Mouse (Mus musculus) lung, embryonic 14.5 days (tissue): ENCODE measurements around the gene Tmem115. TPM values are rescaled to one million over a fixed set of nuclear protein-coding genes. Genes with fewer than 3 reads are reported as not detected.
"Not testable (repeated sequence)": the region's sequence is repeated elsewhere in the genome, so short reads cannot be mapped to it uniquely, and the experiment has no call there.

Source experiments
- ATAC-seq: fragments of 200-750 bp; cut with Nextera tagmentation; 2 replicates; pipeline ENCODE4 v1.8.0; 2017; ENCODE audit warnings: mild to moderate bottlenecking, moderate TSS enrichment, moderate library complexity; ENCODE audit not compliant: insufficient read depth
- DNase-seq: peaks from one replicate; pipeline ENCODE4 v3.0.0-alpha.2; 2015
- H3K27ac ChIP-seq: fragments of 300-500 bp; sonication (generic); 2 replicates; pipeline ENCODE4 v1.5.1; 2014; ENCODE audit warnings: low read depth, mild to moderate bottlenecking, moderate library complexity
- H3K27me3 ChIP-seq: fragments of 300-500 bp; sonication (generic); 2 replicates; pipeline ENCODE4 v1.6.1; 2014; ENCODE audit warnings: low read length, control low read depth; ENCODE audit not compliant: insufficient read depth
- H3K36me3 ChIP-seq: fragments of 300-500 bp; sonication (generic); 2 replicates; pipeline ENCODE4 v1.6.1; 2014; ENCODE audit warnings: control low read depth; ENCODE audit not compliant: insufficient read depth
- H3K4me1 ChIP-seq: fragments of 300-500 bp; sonication (generic); 2 replicates; pipeline ENCODE4 v1.6.1; 2014; ENCODE audit warnings: antibody characterized with exemption, control low read depth; ENCODE audit not compliant: insufficient read depth
- H3K4me2 ChIP-seq: fragments of 300-500 bp; sonication (generic); 2 replicates; pipeline ENCODE4 v1.6.1; 2014; ENCODE audit warnings: mild to moderate bottlenecking
- H3K4me3 ChIP-seq: fragments of 300-500 bp; sonication (generic); 2 replicates; pipeline ENCODE4 v1.5.1; 2014; ENCODE audit warnings: low read depth, low read length
- H3K9ac ChIP-seq: fragments of 300-500 bp; sonication (generic); 2 replicates; pipeline ENCODE4 v1.6.1; 2014
- H3K9me3 ChIP-seq: fragments of 300-500 bp; sonication (generic); 2 replicates; pipeline ENCODE4 v1.6.1; 2016; ENCODE audit warnings: low read depth, low read length, control low read depth
- CTCF ChIP-seq: IDR thresholded peaks from 2 replicates; pipeline ENCODE4 v1.5.1; 2016; ENCODE audit warnings: antibody characterized with exemption, low read depth
- WGBS: fragments of 180-500 bp; shearing (Covaris S2); extraction: QIAGEN DNeasy Blood & Tissue Kit; methylation state at CpG from one replicate; pipeline ENCODE4 v1.1.7; 2014; 5-methylcytosine and 5-hydroxymethylcytosine counted together
- polyA plus RNA-seq: library from polyadenylated mRNA; unstranded; fragments of >200 nt; fragmentation: Nextera tagmentation; extraction: Ambion mirVana; gene quantifications from 2 replicates; pipeline ENCODE4 v1.2.1, GENCODE M21; 2014

The Tmem115 gene
- polyA plus RNA-seq, 1 experiment from 2014 or later, result 45.3 TPM

- Histone ChIP-seq H3K4me2 (peak overlapping the region; percentile 65), H3K27me3 (no peaks in the 10 kb centered on the region), H3K36me3 (peaks cover 43% of the 10 kb centered on the region), H3K9me3 (no peaks in the 10 kb centered on the region), H3K4me3 (peak overlapping the region; percentile 84; the same call in 1 of the 2 replicates), H3K9ac (peak overlapping the region; percentile 89; the same call in 1 of the 2 replicates), H3K4me1 (peaks cover 29% of the 10 kb centered on the region), H3K27ac (peak overlapping the region; percentile 36; the same call in 1 of the 2 replicates)
- ATAC-seq, result no peak
- no peak for DNase-seq
- WGBS, result 84% methylated on average over 22 of the region's 22 CpGs
- no peak for TF ChIP-seq CTCF
These were observed 38.0 kb downstream of the Tmem115 start for GRCm38 (mm10) chr9:107571534-107572326.

DNA sequence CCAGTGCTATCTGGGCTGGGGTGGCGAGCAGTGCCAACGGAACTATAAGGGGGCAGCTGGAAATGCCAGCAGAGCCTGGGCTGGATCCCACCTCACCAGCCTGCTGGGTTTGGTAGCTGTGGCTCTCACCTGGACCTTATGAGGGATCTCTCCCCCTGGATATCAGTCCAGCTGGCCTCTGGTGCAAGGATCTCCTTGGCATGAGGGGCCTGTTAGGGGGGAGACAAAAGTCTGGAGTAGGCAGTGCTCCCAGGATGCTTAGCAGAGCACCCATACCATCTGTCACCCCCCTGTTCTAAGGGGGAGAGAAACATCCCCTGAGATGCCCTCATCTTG is 38.5 kb downstream of the Tmem115 start:
- ATAC-seq (no peak), DNase-seq (no peak)
- Histone ChIP-seq H3K9ac (no peak overlapping the region), H3K27me3 (no peaks in the 10 kb centered on the region), H3K36me3 (peaks cover 43% of the 10 kb centered on the region), H3K4me2 (no peak overlapping the region), H3K4me3 (no peak overlapping the region), H3K9me3 (no peaks in the 10 kb centered on the region), H3K4me1 (peaks cover 30% of the 10 kb centered on the region), H3K27ac (no peak overlapping the region)
- WGBS, result 95% methylated on average over 2 of the region's 2 CpGs
- TF ChIP-seq CTCF, result no peak

DNA sequence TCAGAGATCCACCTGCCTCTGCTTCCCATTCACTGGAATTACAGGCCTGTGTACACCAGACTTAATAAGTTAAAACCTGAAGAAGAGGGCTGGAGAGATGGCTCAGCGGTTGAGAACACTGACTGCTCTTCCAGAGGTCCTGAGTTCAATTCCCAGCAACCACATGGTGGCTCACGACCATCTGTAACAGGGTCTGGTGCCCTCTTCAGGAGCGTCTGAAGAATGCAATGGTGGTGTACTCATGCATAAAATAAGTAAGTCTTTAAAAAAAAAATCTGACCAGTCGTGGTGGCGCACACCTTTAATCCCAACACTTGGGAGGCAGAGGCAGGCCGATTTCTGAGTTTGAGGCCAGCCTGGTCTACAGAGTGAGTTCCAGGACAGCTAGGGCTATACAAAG is 40.0 kb downstream of the Tmem115 start:
- WGBS, result 82% methylated on average over 6 of the region's 6 CpGs
- not testable (repeated sequence) for H3K9ac ChIP-seq, H3K4me2 ChIP-seq, DNase-seq, H3K9me3 ChIP-seq, H3K27me3 ChIP-seq, H3K4me3 ChIP-seq, ATAC-seq, H3K27ac ChIP-seq
- Histone ChIP-seq H3K4me1 (peaks cover 29% of the 10 kb centered on the region), H3K36me3 (peaks cover 43% of the 10 kb centered on the region)
- TF ChIP-seq CTCF, result 0 out of 2 replicates have a peak, but pooled peaks have one; percentile 21

- TF ChIP-seq CTCF, result no peak
- H3K36me3 ChIP-seq, result peaks cover 37% of the 10 kb centered on the region
- DNase-seq, result no peak
- peak overlapping the region; percentile 72; the same call in 1 of the 2 replicates for H3K4me2 ChIP-seq
- H3K9ac ChIP-seq, result no peak overlapping the region
- ATAC-seq, result no peak
- peaks cover 19% of the 10 kb centered on the region for H3K4me1 ChIP-seq
- 64% methylated on average over 14 of the region's 14 CpGs for WGBS
- H3K27ac ChIP-seq, result peak overlapping the region; percentile 83
- no peaks in the 10 kb centered on the region for H3K9me3 ChIP-seq
- H3K4me3 ChIP-seq, result no peak overlapping the region
- no peaks in the 10 kb centered on the region for H3K27me3 ChIP-seq
These were observed 42.0 kb downstream of the Tmem115 start for GRCm38 (mm10) chr9:107575579-107576356.

GRCm38 (mm10) chr9:107576357-107577107 is 42.8 kb downstream of the Tmem115 start, which contains the start of gene Hyal1:
Gene Hyal1, plus strand, starts transcription at chr9:107576927.
- Histone ChIP-seq H3K4me3 (peak within 1 kb of the TSS; percentile 41), H3K27me3 (no peaks in the 10 kb centered on the region), H3K4me2 (peak within 1 kb of the TSS; percentile 72), H3K4me1 (peaks cover 11% of the 10 kb centered on the region), H3K9me3 (no peaks in the 10 kb centered on the region), H3K36me3 (peaks cover 29% of the 10 kb centered on the region), H3K9ac (peak within 1 kb of the TSS; percentile 56), H3K27ac (peak within 1 kb of the TSS; percentile 83)
- no peak for TF ChIP-seq CTCF
- DNase-seq, result peak; percentile 88
- peak; percentile 85 for ATAC-seq
- 13% methylated on average over 16 of the region's 16 CpGs for WGBS

DNA sequence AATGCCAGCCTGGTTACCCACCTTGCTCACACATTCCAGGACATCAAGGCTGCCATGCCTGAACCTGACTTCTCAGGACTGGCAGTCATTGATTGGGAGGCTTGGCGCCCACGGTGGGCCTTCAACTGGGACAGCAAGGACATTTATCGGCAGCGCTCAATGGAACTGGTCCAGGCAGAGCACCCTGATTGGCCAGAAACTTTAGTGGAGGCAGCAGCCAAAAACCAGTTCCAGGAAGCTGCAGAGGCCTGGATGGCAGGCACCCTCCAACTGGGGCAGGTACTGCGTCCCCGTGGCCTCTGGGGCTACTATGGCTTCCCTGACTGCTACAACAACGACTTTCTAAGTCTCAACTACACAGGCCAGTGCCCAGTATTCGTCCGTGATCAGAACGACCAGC is 44.1 kb downstream of the Tmem115 start:
- 90% methylated on average over 10 of the region's 10 CpGs for WGBS
- DNase-seq, result no peak
- Histone ChIP-seq H3K4me3 (no peak overlapping the region), H3K4me1 (peaks cover 11% of the 10 kb centered on the region), H3K9me3 (no peaks in the 10 kb centered on the region), H3K9ac (no peak overlapping the region; the same call in 1 of the 2 replicates), H3K27ac (no peak overlapping the region), H3K4me2 (peak overlapping the region; percentile 72), H3K36me3 (peaks cover 18% of the 10 kb centered on the region), H3K27me3 (no peaks in the 10 kb centered on the region)
- no peak for TF ChIP-seq CTCF
- no peak for ATAC-seq
